Mouse (Mus musculus): ENCODE results near the gene Prokr2.
"Not testable (repeated sequence)": the region's sequence is repeated elsewhere in the genome, so short reads cannot be mapped to it uniquely, and the experiment has no call there.

Prokr2 gene

DNA sequence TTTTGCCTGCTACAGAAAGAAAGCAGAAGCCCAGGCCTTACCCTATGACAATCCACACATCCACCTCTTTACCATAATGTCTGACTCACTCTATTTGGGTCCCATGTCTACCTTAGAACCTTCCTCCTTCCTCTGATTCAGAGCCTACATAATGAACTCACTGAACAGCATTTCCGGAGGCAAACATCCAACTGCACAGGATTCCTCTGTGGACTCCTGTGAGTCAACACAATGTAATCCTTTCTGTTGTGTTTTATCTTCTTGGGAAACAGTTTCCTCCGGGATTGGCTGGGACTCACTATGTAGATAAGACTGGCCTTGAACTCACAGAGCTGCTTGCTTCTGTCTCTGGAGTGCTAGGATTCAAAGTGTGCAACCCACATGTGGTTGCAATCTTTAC lies 44.9 kb downstream of the Prokr2 start:
- no peak for DNase-seq (ENCODE audit: low read depth, low spot score)

GRCm38 (mm10) chr2:132337202-132337601 lies 48.0 kb downstream of the Prokr2 start:
- no peak for DNase-seq (ENCODE audit: low read depth, low spot score)

DNA sequence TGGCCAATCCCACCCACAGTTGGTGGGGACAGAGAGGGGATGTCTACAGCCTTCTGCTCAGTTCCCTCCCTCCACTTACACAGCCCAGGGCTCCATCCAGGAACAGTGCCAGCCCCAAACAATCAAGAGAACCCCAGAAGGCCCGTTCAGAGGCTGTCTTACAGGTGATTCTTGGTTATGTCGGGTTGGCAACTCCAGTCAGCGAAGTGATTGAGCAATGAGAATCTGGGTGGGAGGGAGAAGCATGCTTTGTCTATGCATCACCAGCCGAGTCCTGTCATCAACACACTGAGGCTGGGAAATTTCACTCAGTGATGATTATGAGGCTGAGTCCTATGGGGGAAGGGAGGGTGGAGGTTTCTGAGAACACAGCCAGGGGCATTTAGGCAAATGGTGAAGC lies 61.7 kb downstream of the Prokr2 start:
- no peak for DNase-seq (ENCODE audit: low read depth, low spot score)

GRCm38 (mm10) chr2:132320516-132320915 lies 64.7 kb downstream of the Prokr2 start:
- DNase-seq (ENCODE audit: low read depth, low spot score) = no peak

- no peak for DNase-seq (ENCODE audit: low read depth, low spot score)
These were observed 68.1 kb downstream of the Prokr2 start for GRCm38 (mm10) chr2:132317178-132317577.

DNA sequence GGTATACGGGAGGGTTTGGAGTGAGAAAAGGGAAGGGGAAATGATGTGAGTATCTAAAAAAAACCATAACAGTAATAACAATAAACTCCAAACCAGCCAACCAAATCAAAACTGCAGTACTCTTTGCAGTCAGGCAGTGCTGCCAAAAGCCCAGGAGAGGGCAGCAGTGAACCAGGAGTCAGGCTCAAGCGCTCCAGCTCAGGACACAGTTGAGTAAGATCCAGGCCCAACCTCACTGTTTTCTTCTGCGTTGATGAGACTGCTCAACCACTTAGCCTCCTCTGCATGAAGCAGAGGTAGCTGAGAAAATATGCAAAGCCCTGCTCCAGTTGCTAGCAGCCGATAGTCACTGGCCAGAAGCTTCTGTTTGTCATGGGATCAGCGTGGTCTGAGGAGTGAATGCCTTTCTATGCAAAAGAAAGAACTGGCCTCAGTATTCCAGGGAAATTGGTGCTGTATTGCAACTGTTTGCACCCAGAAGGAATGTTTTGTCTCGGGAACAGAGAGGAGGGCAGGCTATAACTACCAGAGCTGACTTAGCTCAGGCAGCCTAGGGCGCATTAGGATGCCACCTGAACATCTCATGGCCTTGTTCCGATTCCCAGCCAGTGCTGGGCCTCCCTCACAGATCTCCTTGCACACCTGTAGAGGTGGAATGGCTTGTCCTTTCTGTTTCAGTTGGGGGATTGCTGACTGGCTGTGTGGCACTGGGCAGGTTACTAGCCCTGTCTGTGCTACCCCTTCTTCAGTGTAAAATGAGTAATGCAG lies 69.0 kb downstream of the Prokr2 start:
- DNase-seq (ENCODE audit: low read depth, low spot score) = peak; percentile 25

GRCm38 (mm10) chr2:132314057-132314456 lies 71.2 kb downstream of the Prokr2 start:
- not testable (repeated sequence) for DNase-seq (ENCODE audit: low read depth, low spot score)

DNA sequence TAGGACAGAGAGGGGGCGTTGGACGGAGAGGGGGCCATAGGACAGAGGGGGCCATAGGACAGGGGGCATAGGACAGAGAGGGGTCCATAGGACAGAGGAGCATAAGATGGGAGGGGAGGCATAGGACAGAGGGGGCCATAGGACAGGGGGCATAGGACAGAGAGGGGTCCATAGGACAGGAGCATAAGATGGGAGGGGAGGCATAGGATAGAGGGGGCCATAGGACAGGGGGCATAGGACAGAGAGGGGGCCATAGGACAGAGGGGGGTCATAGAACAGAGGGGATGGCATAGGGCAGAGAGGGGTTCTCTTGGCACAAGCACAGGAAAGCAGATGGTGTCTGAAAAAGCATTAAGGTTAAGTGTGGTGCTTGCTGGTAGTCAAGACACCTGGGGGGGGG lies 71.7 kb downstream of the Prokr2 start:
- no peak for DNase-seq (ENCODE audit: low read depth, low spot score)

DNA sequence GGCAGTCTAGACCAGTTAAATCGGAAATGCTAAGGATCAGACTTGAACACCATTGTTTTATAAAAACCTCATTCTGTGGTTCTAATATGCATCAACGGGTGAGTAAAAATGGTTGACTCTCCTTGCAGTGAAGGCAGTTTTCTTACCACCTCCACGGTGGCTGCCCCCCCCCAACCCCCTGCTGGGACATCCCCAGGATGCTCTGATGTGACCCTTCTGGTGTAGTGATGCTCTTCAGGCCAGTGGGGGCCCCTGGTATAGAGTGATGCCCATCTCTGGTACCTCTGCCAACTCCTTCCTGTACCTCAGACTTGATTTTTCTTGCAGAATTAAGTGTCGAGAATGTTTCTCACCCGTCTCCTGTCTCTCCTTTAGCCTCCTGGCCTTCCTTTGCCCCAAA lies 72.6 kb downstream of the Prokr2 start:
- DNase-seq (ENCODE audit: low read depth, low spot score) = no peak

GRCm38 (mm10) chr2:132309398-132309930 lies 75.8 kb downstream of the Prokr2 start:
- DNase-seq (ENCODE audit: low read depth, low spot score) = no peak

- no peak for DNase-seq (ENCODE audit: low read depth, low spot score)
These were observed 76.4 kb downstream of the Prokr2 start for GRCm38 (mm10) chr2:132308829-132309228.

DNA sequence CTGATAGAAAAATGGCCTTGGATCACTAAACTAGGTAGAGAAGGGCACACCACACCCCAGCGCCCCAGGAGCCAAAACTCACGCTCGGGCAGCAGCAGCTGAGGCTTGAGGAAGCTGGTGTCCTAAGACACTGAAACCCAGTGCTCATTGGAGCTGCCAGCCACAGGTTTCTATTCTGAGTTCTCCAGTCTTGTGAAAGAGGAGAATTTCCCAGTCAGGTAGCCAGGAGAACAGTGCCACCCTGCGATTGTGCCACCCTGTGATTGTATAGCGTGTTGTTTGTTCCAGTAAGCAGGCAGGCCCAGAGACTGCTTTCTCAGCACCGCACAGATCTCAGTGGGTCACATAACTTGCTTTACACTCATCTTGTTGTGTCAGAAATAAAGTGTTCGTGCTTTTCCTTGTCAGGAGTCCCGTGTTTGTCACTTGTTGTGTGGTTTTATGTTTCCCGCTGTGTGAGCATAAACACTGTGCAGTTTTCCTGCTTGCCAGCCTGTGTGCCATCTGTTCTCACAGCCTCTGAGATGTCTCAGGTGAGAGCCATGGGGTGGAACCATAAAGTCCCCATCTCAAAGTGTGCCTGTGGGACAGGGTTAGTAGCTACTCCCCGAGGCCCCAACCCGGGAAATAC lies 77.9 kb downstream of the Prokr2 start:
- no peak for DNase-seq (ENCODE audit: low read depth, low spot score)

DNA sequence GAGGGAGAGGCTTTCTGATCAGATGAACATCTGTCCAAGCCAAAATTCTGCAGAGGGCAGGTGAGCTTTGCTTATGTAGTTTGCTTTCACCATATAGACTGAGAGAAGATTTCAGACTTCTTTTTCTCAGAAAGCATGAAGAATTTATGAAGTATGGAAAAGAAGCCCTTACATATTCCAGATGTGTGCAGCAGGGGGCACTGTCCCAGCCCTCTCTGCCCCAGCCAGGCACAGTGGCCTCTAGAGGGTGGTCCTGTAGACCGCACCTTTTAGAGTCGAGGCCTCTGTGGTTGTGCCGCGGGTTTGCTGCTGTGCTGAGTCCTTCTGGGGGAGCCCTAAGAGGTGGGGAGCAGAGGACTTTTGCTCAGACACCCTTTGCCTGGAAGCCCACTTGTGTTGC lies 79.3 kb downstream of the Prokr2 start:
- DNase-seq (ENCODE audit: low read depth, low spot score) = no peak

DNA sequence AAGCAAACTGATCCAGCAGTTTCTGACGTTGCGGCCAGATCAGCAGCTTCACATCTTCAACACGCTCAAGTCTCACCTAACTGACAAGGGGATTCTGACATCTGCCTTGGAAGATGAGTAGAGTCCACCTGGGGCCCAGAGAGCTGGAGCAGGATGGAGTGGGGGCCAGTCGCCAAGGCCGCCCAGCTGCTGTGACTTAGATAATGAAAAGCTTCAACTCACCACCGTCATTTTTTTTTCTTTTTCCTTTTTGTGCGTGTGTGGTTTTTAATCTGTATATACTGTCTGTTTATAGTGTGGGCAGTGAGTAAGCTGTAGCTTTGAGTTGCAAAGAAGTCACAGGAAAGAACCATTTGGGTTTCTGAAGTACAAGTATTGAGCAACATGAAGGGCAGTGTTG lies 80.1 kb downstream of the Prokr2 start:
- no peak for DNase-seq (ENCODE audit: low read depth, low spot score)

- no peak for DNase-seq (ENCODE audit: low read depth, low spot score)
These were observed 83.8 kb downstream of the Prokr2 start for GRCm38 (mm10) chr2:132301436-132301835.

DNA sequence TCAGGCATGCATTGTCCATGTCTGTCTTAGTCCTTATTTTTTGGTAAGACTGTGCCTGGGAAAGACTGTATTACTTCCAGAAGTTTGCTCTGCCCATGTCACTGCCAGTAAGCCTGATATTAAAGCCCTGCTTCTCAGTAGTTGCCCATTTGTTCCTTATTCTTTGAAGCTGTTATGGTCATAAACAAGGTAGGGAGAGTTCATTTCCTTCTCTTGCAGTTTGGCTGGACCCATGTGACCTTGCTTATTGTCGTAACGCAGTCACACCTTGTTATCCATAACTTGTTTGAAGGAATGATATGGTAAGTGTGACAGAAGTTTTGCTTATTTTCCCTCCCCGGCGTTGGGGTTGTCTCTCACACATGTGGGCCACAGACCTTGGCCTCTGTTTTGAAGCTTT lies 87.0 kb downstream of the Prokr2 start:
- DNase-seq (ENCODE audit: low read depth, low spot score) = no peak

DNA sequence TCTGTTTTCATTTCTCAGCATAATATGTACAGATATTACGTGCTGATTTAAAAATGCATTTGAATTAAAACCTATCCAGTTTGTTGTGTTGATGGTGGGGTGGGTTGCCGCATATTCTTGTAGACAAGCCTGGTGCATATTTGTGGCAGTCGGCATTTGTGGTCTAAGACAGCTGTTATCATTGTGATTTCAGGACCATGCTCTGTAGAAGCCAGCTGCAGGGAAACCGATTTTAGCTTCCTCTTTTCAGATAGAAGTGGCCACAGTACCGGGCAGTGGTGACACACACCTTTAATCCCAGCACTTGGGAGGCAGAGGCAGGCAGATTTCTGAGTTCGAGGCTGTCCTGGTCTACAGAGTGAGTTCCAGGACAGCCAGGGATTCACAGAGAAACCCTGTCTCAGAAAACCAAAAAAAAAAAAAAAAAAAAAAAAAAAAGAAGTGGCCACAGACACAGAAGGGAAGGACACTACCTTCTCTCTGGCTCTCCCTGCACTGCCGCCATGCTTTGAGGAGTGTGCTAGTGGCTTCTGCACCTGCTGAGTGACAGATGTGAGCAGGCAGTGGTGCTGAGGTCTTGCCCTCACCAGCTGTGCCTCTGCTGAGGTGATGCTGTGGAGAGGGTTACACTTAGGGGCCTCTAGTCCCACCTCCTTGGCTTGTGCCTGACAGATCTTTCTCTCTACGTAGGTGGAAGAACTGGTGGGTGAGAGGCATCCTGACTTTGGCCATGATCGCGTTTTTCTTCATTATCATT lies 91.4 kb downstream of the Prokr2 start:
- no peak for DNase-seq (ENCODE audit: low read depth, low spot score)

DNA sequence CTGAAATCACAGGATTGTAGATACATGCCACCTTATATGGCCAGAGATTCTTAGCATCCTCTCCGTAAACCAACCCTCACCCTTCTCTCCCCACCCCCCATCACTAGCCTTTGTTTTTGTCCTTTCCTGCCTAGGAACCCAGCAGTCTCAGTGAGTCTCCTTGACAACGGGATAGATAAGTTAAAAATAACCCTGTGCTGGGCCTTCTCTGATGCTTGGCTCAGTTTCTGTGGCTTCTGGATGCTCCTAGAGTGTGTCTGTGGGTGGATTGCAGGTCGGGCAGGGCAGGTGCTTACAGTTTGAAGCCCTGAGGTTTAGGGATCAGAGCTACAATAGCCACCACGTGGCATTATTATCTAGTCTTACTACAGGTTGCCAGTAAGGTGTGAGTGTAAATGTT lies 93.2 kb downstream of the Prokr2 start:
- DNase-seq (ENCODE audit: low read depth, low spot score) = no peak

DNA sequence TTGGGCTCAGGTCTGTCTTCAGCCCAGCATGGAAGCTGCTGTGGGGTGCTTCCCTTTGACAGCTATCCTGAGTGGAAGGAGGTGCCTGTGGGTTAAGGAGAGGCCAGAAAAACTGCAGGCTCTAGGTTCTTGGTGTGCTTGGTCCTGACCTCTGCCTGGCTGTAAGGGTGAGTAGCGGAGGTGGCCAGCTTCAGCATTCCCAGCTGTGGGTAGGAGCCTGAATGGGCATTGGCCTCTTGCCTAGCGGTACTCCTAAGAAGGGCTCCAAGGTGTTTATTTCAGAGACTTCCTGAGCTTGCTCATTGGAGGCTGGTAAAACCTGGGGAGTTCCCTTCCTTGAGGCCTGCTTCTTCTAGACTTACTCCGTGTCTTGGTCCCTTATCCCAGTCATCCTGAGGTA lies 94.0 kb downstream of the Prokr2 start:
- no peak for DNase-seq (ENCODE audit: low read depth, low spot score)

DNA sequence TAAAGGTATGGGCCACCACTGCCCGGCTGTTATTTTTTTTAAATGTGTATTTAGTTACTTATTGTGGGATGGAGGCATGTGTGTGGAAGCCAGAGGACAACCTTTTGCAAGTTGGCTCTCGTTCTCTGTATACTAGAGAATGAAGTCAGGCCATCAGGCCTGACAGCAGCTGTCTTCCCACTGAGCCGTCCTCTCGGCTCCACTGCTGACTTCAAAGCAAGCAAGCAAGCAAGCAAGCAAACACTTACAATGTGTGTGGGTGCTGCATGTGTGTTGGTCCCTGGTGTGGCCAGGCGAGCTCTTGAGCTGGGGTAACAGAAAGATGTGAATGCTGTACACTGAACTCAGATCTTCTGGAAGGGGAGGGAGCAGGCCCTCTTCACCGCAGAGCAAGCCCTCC lies 94.4 kb downstream of the Prokr2 start:
- DNase-seq (ENCODE audit: low read depth, low spot score) = no peak

- DNase-seq (ENCODE audit: low read depth, low spot score) = not testable (repeated sequence)
These were observed 96.0 kb downstream of the Prokr2 start for GRCm38 (mm10) chr2:132289213-132289612.

Measured in c-Kit-negative CD71-positive TER-119-positive erythroid progenitor cells, embryonic 14.5 days (primary cell).